Mouse (Mus musculus): ENCODE measurements around the gene Spaca4.

- no peak for TF ChIP-seq CTCF (IDR thresholded peaks at IDR 0.05)
- TF ChIP-seq EP300 (IDR thresholded peaks at IDR 0.05): no peak
These were observed 15.8 kb downstream of the Spaca4 start for GRCm38 (mm10) chr7:45709677-45710355.

All from lung, postnatal 0 days (tissue).